In the genomic region with DNA sequence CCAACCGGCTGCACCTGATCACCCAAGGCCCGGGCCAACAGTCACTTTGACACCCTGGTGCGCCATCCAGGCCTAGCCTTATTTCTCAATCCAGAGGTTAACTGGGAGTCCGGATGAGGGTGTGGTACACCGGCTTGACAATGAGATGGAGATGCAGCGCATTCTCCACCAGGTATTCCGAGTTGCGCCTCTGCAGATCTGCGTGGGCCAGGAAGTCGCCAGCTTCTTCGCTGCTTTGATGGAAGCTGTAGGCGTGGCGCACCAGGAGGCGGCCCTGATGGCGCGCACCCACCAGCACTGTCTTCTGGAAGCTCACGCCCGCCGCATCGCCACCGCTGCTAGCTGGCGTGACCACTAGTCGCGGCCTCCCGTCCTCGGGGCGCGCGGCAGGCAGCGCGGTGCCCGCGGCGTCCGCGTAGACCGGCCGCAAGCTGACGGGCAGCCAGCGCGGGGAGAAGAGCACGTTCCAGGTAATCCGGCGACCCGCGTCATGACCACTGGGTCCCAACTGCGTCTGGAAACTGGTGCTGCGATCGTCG, we compare ENCODE assay signal across 9 mouse cellular contexts. TPM values are rescaled to one million over a fixed set of nuclear protein-coding genes. Genes with fewer than 3 reads are reported as not detected.
DNase-seq lines count a peak whose midpoint lies in the region; ATAC-seq and TF ChIP-seq lines count a peak whose summit lies in the region.
"Had no signal": no experiment of that assay in that cellular context is flagged by ENCODE, and none has a peak within 500 bp of the region (broad histone marks: within the 10 kb centered on the region; RNA-seq: fewer than 3 reads in every experiment).

No protein-coding gene starts in this region.

- TF ChIP-seq CTCF in cerebellum, adult 2 months (IDR thresholded peaks at IDR 0.05; ENCODE audit: borderline replicate concordance, insufficient read depth, low read depth, low read length) = no peak

- H3K9ac ChIP-seq in hindbrain, embryonic 13.5 days = peak overlapping the region; percentile 76
- H3K9ac ChIP-seq in midbrain, embryonic 16.5 days (ENCODE audit: low read depth, low read length) = peak overlapping the region; percentile 79

- no peaks in the 10 kb centered on the region for H3K36me3 ChIP-seq in hindbrain, embryonic 13.5 days
- H3K36me3 ChIP-seq in midbrain, embryonic 16.5 days (ENCODE audit: control insufficient read depth, insufficient read depth, low read length) = no peaks in the 10 kb centered on the region

- no peaks in the 10 kb centered on the region for H3K9me3 ChIP-seq in hindbrain, embryonic 13.5 days
- H3K9me3 ChIP-seq in midbrain, embryonic 16.5 days (replicated peaks; ENCODE audit: control insufficient read depth, low read length, poor library complexity, severe bottlenecking) = no peaks in the 10 kb centered on the region

- no peak for ATAC-seq in hindbrain, embryonic 13.5 days (ENCODE audit: low FRiP score)
- no peak for ATAC-seq in midbrain, embryonic 16.5 days

- peak; percentile 51 for DNase-seq in layer of hippocampus, adult 11-12 months (ENCODE audit: low spot score)
- DNase-seq in layer of hippocampus, postnatal 25 days (ENCODE audit: extremely low spot score in 1 of 2, low spot score in 1 of 2) = no peak
- peak; percentile 52 to 69 for DNase-seq in cerebellum, adult 2 months
- no peak for DNase-seq in spleen, adult 12 weeks (ENCODE audit: low spot score)
- no peak for DNase-seq in kidney, adult 8-10 months
- DNase-seq in lung, postnatal 4 days = no peak

- H3K4me1 ChIP-seq in cerebellum, adult 2 months (ENCODE audit: control insufficient read depth, insufficient read depth, low read length) = peaks cover 40% of the 10 kb centered on the region
- H3K4me1 ChIP-seq in hindbrain, embryonic 13.5 days (replicated peaks) = peaks cover 77% of the 10 kb centered on the region
- peaks cover 49% of the 10 kb centered on the region for H3K4me1 ChIP-seq in midbrain, embryonic 16.5 days (ENCODE audit: control insufficient read depth, insufficient read depth, low read length)

- H3K4me2 ChIP-seq in hindbrain, embryonic 13.5 days = peak overlapping the region; percentile 91
- peak overlapping the region; percentile 92 for H3K4me2 ChIP-seq in midbrain, embryonic 16.5 days (ENCODE audit: low read length)

- H3K4me3 ChIP-seq in cerebellum, adult 2 months (replicated peaks; ENCODE audit: insufficient read depth, low read depth, low read length) = peak overlapping the region; percentile 61
- H3K4me3 ChIP-seq in hindbrain, embryonic 13.5 days = peak overlapping the region; percentile 56
- peak overlapping the region; percentile 53 for H3K4me3 ChIP-seq in midbrain, embryonic 16.5 days (ENCODE audit: low read depth, low read length)

- no peak for TF ChIP-seq POLR2A in cerebellum, adult 2 months (IDR thresholded peaks at IDR 0.05; ENCODE audit: borderline replicate concordance, insufficient read depth, low read length)

- H3K27me3 ChIP-seq in cerebellum, adult 2 months (ENCODE audit: control insufficient read depth, insufficient read depth, low read length) = no peaks in the 10 kb centered on the region
- H3K27me3 ChIP-seq in hindbrain, embryonic 13.5 days = peaks cover 60% of the 10 kb centered on the region
- no peaks in the 10 kb centered on the region; the same call in 1 of the 2 replicates for H3K27me3 ChIP-seq in midbrain, embryonic 16.5 days (ENCODE audit: control insufficient read depth, insufficient read depth, low read depth, low read length)

- peak overlapping the region; percentile 93 for H3K27ac ChIP-seq in cerebellum, adult 2 months (ENCODE audit: insufficient read depth, low read length)
- peak overlapping the region; percentile 73 for H3K27ac ChIP-seq in hindbrain, embryonic 13.5 days
- peak overlapping the region; percentile 86 for H3K27ac ChIP-seq in midbrain, embryonic 16.5 days (ENCODE audit: low read length)

- 7% methylated on average over 50 of the region's 50 CpGs for WGBS in cerebellum, adult 2 months
- 4% methylated on average over 49 of the region's 50 CpGs for WGBS in hindbrain, embryonic 13.5 days
- 4% methylated on average over 50 of the region's 50 CpGs for WGBS in midbrain, embryonic 16.5 days

RNA-seq across cellular contexts. Expression of gene Btbd17, which starts 4.3 kb away (rescaled TPM):
- 10 to 100 TPM; 27.8 to 30.9 TPM for total RNA-seq in layer of hippocampus, postnatal 25 days (2021)
- 78.3 and 81.3 TPM in 2 replicates for polyA plus RNA-seq in cerebellum, adult 2 months (2012; rRNA removed)
- polyA plus RNA-seq in hindbrain, embryonic 13.5 days (2015; fragmentation: Nextera tagmentation; extraction: Ambion mirVana) = 21.4 and 22.3 TPM in 2 replicates
- 19.6 and 20.6 TPM in 2 replicates for polyA plus RNA-seq in midbrain, embryonic 16.5 days (2015; fragmentation: Nextera tagmentation; extraction: Ambion mirVana)

RNA-seq across cellular contexts. Expression of gene Gpr142, which starts 7.3 kb away (rescaled TPM):
- total RNA-seq in layer of hippocampus, postnatal 25 days (2021) = not detected
- polyA plus RNA-seq in cerebellum, adult 2 months (2012; rRNA removed) = 0.29 and 0.64 TPM in 2 replicates
- not detected in 2 replicates for polyA plus RNA-seq in hindbrain, embryonic 13.5 days (2015; fragmentation: Nextera tagmentation; extraction: Ambion mirVana)
- polyA plus RNA-seq in midbrain, embryonic 16.5 days (2015; fragmentation: Nextera tagmentation; extraction: Ambion mirVana) = not detected in 2 replicates
- total RNA-seq: layer of hippocampus, postnatal 14 days had no signal

RNA-seq across cellular contexts. Expression of gene Kif19a, which starts 26.2 kb away (rescaled TPM):
- total RNA-seq in layer of hippocampus, postnatal 25 days (2021) = 10 to 100 TPM in 1 of 2 experiments, 1 to 10 TPM in 1; 6.6 to 11.5 TPM
- polyA plus RNA-seq in cerebellum, adult 2 months (2012; rRNA removed) = 4.9 and 5.1 TPM in 2 replicates
- 1.2 and 1.3 TPM in 2 replicates for polyA plus RNA-seq in hindbrain, embryonic 13.5 days (2015; fragmentation: Nextera tagmentation; extraction: Ambion mirVana)
- 0.47 and 0.67 TPM in 2 replicates for polyA plus RNA-seq in midbrain, embryonic 16.5 days (2015; fragmentation: Nextera tagmentation; extraction: Ambion mirVana)

RNA-seq across cellular contexts. Expression of gene Gprc5c, which starts 59.5 kb away (rescaled TPM):
- total RNA-seq in layer of hippocampus, postnatal 25 days (2021) = 1 to 10 TPM; 2.8 to 4.5 TPM
- polyA plus RNA-seq in cerebellum, adult 2 months (2012; rRNA removed) = 62.9 and 71.8 TPM in 2 replicates
- 9.9 and 11.9 TPM in 2 replicates for polyA plus RNA-seq in hindbrain, embryonic 13.5 days (2015; fragmentation: Nextera tagmentation; extraction: Ambion mirVana)
- 5.4 and 7.4 TPM in 2 replicates for polyA plus RNA-seq in midbrain, embryonic 16.5 days (2015; fragmentation: Nextera tagmentation; extraction: Ambion mirVana)

Comparison
In these comparisons a context has a peak if more than half of its experiments do, and no peak if none do; other contexts are left out.
1. DNase-seq: peak in layer of hippocampus, adult 11-12 months (single experiment) and cerebellum, adult 2 months (2 of 2); none in layer of hippocampus, postnatal 25 days (0 of 2), spleen, adult 12 weeks (single experiment), kidney, adult 8-10 months (0 of 2) and lung, postnatal 4 days (0 of 2).
2. Peak in every context shown above with its lines, with median percentiles within 50 percentile points of each other: H3K27ac ChIP-seq and H3K4me3 ChIP-seq.